Mouse (Mus musculus) liver, postnatal 0 days (tissue): ENCODE data around the gene Gpr141.

Source experiments
- CTCF ChIP-seq: sonication (generic); IDR thresholded peaks from 2 replicates; pipeline ENCODE4 v1.5.1; 2016; ENCODE audit warnings: antibody characterized with exemption, low read depth
- EP300 ChIP-seq: IDR thresholded peaks from 2 replicates; pipeline ENCODE4 v1.6.1; 2016; ENCODE audit warnings: antibody characterized with exemption, low read depth, mild to moderate bottlenecking

DNA sequence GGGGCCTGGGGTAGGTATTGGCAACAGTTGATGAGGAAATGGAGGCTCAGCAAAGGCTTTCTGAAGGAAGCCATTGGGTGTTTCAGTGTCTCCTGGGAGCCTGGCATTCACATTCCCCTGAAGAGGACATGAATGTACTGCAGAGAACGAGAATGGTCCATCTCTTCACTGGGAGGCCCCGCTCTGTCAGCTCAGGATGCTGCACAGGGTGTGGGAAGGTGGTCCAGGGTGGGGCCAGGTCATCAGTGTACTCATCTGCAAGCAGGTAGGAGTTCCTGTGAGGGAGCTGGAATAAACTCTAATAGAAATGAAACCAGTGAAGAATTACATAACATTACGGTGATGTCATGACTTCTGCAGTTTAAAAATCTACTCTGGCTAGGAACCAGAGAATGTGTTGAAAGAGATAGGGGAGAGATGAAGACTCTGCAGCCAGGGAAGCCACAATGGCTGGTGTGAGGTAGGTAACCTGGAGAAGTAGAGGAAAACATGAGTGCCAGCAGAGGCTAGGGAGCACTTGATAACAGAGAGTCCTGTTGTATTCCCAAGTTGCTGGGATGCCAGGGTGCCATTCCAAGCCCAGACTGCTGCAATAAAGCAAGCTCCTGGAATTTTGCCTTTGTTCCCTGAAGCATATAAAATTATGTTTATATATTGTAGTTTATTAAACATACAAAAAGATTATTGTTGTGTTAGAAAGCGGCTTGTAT lies 123.2 kb downstream of the Gpr141 start:
- TF ChIP-seq CTCF (no peak), EP300 (no peak)
